Mouse (Mus musculus) CD4-positive naive resting alpha-beta T cell, adult 76 days (primary cell): ENCODE results near the gene Adck2. TPM values are rescaled to one million over a fixed set of nuclear protein-coding genes. Genes with fewer than 3 reads are reported as not detected.

Experiments
- total RNA-seq: library from RNA; stranded (reverse); gene quantifications from one replicate; pipeline ENCODE4 v1.2.4, GENCODE M21; 2023

Gene Adck2
- 28.3 TPM for total RNA-seq

GRCm38 (mm10) chr6:39573791-39574554 is at the start of gene Adck2:
Adck2 (plus strand) TSS chr6:39573873.

GRCm38 (mm10) chr6:39557723-39558261 is 15.9 kb upstream of the Adck2 start, which contains the start of gene Dennd2a:
Dennd2a (minus strand) TSS chr6:39557867.

GRCm38 (mm10) chr6:39585517-39585916 is 11.8 kb downstream of the Adck2 start, which contains the start of gene Gm42420:
Gm42420 (plus strand) TSS chr6:39585753.

GRCm38 (mm10) chr6:39592401-39593214 is 18.9 kb downstream of the Adck2 start, which contains the start of gene Ndufb2:
Ndufb2 (plus strand) TSS chr6:39592574.

Other genes with a start within 250 kb of the Adck2 start
- 80.9 TPM for gene Slc37a3, start 196.2 kb upstream of the Adck2 start, total RNA-seq
- 6.3 TPM for gene Rab19, start 192.7 kb upstream of the Adck2 start, total RNA-seq
- gene Mkrn1, start 153.4 kb upstream of the Adck2 start, total RNA-seq, result 128 TPM
- gene Dennd2a, start 16.0 kb upstream of the Adck2 start, total RNA-seq, result not detected
- not detected for gene Gm42420, start 11.9 kb downstream of the Adck2 start, total RNA-seq
- gene Ndufb2, start 18.7 kb downstream of the Adck2 start, total RNA-seq, result 39.6 TPM
- gene Braf, start 151.6 kb downstream of the Adck2 start, total RNA-seq, result 34.1 TPM
- 35.7 TPM for gene Mrps33, start 237.1 kb downstream of the Adck2 start, total RNA-seq